Mouse (Mus musculus) ES-E14 (cell line): ENCODE results near the gene Kcnh8. TPM values are rescaled to one million over a fixed set of nuclear protein-coding genes. Genes with fewer than 3 reads are reported as not detected.

Experiments used
- DNase-seq: peaks from one replicate; pipeline ENCODE4 v3.0.0-alpha.2; 2013; ENCODE audit warnings: low read depth, low spot score
- H3K27ac ChIP-seq: 2 replicates; pipeline ENCODE4 v1.5.1; 2012; ENCODE audit warnings: low read depth, mild to moderate bottlenecking, low read length, moderate library complexity, mixed read lengths; ENCODE audit not compliant: poor library complexity, insufficient read depth, severe bottlenecking
- H3K36me3 ChIP-seq: 2 replicates; pipeline ENCODE4 v1.6.1; 2012; ENCODE audit warnings: mild to moderate bottlenecking, low read length, moderate library complexity, mixed read lengths; ENCODE audit not compliant: control insufficient read depth, poor library complexity, insufficient read depth, severe bottlenecking
- H3K4me1 ChIP-seq, 2 experiments: fragments of 150-350 bp in 1 of 2; sonication (generic) in 1 of 2; 2 replicates each; pipeline ENCODE4 v1.6.1; 2012; ENCODE audit warnings: low read length in 2 of 2, mild to moderate bottlenecking in 1 of 2, mixed read lengths in 1 of 2; ENCODE audit not compliant: control insufficient read depth in 2 of 2, insufficient read depth in 2 of 2, poor library complexity in 1 of 2
- H3K4me3 ChIP-seq, 2 experiments: fragments of 150-350 bp in 1 of 2; sonication (generic) in 1 of 2; 2 replicates each; pipeline ENCODE4 v1.5.1; 2012; ENCODE audit warnings: low read length in 2 of 2, low read depth in 1 of 2, mild to moderate bottlenecking in 1 of 2, mixed read lengths in 1 of 2; ENCODE audit not compliant: insufficient read depth in 1 of 2, poor library complexity in 1 of 2, severe bottlenecking in 1 of 2
- H3K9ac ChIP-seq: 2 replicates; pipeline ENCODE4 v1.6.1; 2012; ENCODE audit warnings: low read depth, mild to moderate bottlenecking, low read length, mixed read lengths; ENCODE audit not compliant: poor library complexity, insufficient read depth, severe bottlenecking
- H3K9me3 ChIP-seq: fragments of 150-350 bp; sonication (generic); 2 replicates; pipeline ENCODE4 v1.6.1; 2012; ENCODE audit warnings: low read depth, mild to moderate bottlenecking, low read length; ENCODE audit not compliant: control insufficient read depth, insufficient read depth
- CHD2 ChIP-seq: IDR thresholded peaks from 2 replicates; pipeline ENCODE4 v1.6.1; 2014; ENCODE audit warnings: mild to moderate bottlenecking, low read depth, low read length, inconsistent platforms
- HCFC1 ChIP-seq: IDR thresholded peaks from 2 replicates; pipeline ENCODE4 v1.6.1; 2012; ENCODE audit warnings: low read length, inconsistent platforms, borderline replicate concordance; ENCODE audit not compliant: insufficient read depth
- MAFK ChIP-seq: IDR thresholded peaks from 2 replicates; pipeline ENCODE4 v1.6.1; 2014; ENCODE audit warnings: mild to moderate bottlenecking, low read depth, low read length, inconsistent platforms; ENCODE audit not compliant: insufficient read depth
- ZC3H11A ChIP-seq: IDR thresholded peaks from 2 replicates; pipeline ENCODE4 v1.6.1; 2012; ENCODE audit warnings: low read depth, mild to moderate bottlenecking, inconsistent platforms, low read length, borderline replicate concordance
- ZNF384 ChIP-seq: IDR thresholded peaks from 2 replicates; pipeline ENCODE4 v1.6.1; 2012; ENCODE audit warnings: low read depth, low read length, inconsistent platforms
- in situ Hi-C, 2 experiments: fragments of 600-800 bp; cut with MboI; formaldehyde crosslinking; loops; one replicate each; pipeline ENCODE4 v1.15.1; 2025; ENCODE audit warnings: low sequenced_read_pairs in 2 of 2, inconsistent platforms in 1 of 2; ENCODE audit not compliant: unreplicated experiment in 2 of 2
- total RNA-seq: library from RNA; depleted of rRNA; stranded (reverse); fragments of 300-350 nt; gene quantifications from 2 replicates; pipeline ENCODE4 v1.2.3, GENCODE M21; 2012

Kcnh8 gene
- total RNA-seq, 1 experiment, result 0.18 TPM

DNA sequence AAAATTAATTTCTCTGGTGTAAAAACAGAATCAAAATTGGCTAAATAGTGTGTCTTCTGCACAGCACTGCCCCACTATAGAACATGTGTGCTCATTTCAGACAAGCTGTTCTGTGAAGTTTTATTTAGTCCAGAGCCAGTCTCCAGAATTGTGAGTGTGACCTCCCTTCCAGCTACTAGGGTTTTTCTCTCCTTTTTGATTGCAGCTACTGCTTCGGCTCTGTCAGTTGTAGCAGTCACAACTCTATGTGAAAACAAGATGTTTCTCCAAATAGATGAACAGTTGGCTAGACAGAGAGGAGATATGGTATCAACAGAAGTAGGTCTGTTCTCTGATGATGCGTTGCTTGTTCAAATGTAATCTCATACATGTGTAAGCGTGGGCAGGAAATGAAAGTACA, 270.7 kb downstream of the Kcnh8 start:
- TF ChIP-seq ZC3H11A (no peak), CHD2 (no peak), ZNF384 (no peak), HCFC1 (no peak), MAFK (no peak)
- H3K4me1 ChIP-seq, result no peaks in the 10 kb centered on the region
- no peak overlapping the region for H3K27ac ChIP-seq
- no peak overlapping the region for H3K9ac ChIP-seq
- no peak overlapping the region for H3K4me3 ChIP-seq
- in situ Hi-C loops, result no loop called here
- H3K9me3 ChIP-seq, result no peaks in the 10 kb centered on the region
- H3K36me3 ChIP-seq, result no peaks in the 10 kb centered on the region
- DNase-seq, result no peak

DNA sequence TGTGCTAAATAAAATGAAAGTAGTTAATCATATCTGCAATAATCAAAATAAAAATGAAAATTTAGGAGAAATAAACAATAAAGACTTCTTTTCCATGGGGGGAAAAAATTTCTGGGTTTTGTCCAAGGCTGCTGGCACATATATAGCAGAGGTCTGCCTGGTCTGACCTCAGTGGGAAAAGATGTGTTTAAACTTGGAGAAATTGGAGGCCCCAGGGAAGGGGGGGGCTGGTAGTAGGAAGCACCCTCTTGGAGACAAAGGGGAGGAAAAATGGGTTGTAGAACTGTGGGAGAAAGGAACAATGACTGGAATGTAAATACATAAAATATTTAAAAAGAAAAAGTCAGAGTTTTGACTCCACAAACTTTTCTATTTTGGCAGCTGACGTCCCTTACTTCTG, 276.5 kb downstream of the Kcnh8 start:
- no peak for DNase-seq
- Histone ChIP-seq H3K9me3 (no peaks in the 10 kb centered on the region), H3K36me3 (no peaks in the 10 kb centered on the region), H3K27ac (no peak overlapping the region), H3K4me3 (no peak overlapping the region), H3K4me1 (no peaks in the 10 kb centered on the region), H3K9ac (no peak overlapping the region)
- in situ Hi-C loops, result no loop called here
- TF ChIP-seq MAFK (no peak), HCFC1 (no peak), CHD2 (no peak), ZNF384 (no peak), ZC3H11A (no peak)

DNA sequence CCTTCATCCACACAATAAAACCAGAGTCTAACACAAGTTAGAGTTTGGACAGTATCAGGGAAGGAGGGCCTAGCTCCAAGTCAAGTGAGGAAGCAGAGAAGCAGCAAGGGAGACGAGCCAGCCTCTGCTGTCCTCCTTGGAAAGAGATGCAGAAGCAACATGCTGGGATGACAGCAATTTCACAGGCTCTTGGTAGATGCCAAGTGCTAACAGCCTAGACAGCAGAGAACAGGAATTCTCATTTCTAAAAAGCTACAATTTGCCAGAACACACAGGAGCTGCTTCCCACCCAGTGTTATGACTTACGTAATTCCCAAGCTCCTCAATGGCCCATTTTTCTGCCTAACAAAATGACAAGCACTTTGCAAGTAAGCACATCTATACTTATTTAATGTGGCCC, 277.5 kb downstream of the Kcnh8 start:
- Histone ChIP-seq H3K27ac (no peak overlapping the region), H3K4me3 (no peak overlapping the region), H3K4me1 (no peaks in the 10 kb centered on the region), H3K9me3 (no peaks in the 10 kb centered on the region), H3K9ac (no peak overlapping the region), H3K36me3 (no peaks in the 10 kb centered on the region)
- in situ Hi-C loops, result no loop called here
- no peak for DNase-seq
- no peak for TF ChIP-seq CHD2
- TF ChIP-seq HCFC1, result no peak
- TF ChIP-seq ZC3H11A, result no peak
- no peak for TF ChIP-seq MAFK
- TF ChIP-seq ZNF384, result no peak

DNA sequence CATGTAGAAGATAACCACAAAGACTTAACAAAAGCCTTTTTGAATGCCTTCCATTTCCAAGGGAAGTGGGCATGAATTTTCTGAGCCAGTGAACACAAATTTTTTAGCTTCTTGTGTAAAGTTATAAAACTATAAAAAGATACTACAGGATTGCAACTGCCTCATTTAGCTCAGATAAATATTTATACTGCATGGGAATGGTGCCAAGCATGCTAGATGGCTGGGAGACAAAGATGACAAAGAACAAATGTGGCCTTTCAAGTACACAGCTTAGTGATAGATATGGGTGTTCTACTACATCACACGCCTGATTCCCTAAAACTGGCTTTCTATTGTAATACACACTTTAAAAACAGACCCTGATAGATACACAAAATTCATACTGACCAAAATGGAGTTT, 282.7 kb downstream of the Kcnh8 start:
- Histone ChIP-seq H3K4me3 (no peak overlapping the region), H3K9ac (no peak overlapping the region), H3K27ac (no peak overlapping the region), H3K4me1 (no peaks in the 10 kb centered on the region), H3K9me3 (no peaks in the 10 kb centered on the region), H3K36me3 (no peaks in the 10 kb centered on the region)
- TF ChIP-seq CHD2 (no peak), ZNF384 (no peak), HCFC1 (no peak), MAFK (no peak), ZC3H11A (no peak)
- in situ Hi-C loops, result no loop called here
- no peak for DNase-seq

DNA sequence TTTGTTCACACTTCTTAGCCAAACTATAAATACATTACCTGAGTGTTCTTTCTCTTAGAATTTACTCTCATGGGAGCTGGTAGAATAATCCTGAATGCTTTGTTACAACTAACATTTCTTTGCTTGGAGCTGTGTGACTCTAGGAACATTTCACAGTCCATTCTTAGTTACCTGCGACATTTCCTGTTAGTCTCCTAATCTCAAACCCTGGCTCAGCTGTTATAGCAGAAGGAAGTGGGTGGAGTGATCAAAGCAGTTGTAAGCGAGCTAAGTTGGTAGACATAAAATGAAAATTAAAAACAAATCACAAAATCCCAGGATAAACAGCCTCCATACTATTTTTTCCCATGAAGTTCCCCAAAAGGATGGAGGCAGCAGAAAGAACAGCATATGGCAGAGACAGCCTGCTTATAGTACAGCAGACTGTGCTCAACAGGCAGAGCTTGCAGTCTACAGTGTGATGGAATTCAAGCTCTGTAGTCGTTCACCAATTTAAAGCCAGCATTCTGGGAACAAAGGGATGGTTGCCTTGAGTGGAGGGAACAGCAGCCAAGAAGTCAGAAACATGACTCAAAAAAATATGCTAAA, 318.1 kb downstream of the Kcnh8 start:
- no peak for TF ChIP-seq CHD2
- no peak for TF ChIP-seq MAFK
- no peak for TF ChIP-seq HCFC1
- TF ChIP-seq ZNF384, result no peak
- TF ChIP-seq ZC3H11A, result no peak

More for the DNA sequence above, 318.1 kb downstream of the Kcnh8 start:
- no peak for DNase-seq
- Histone ChIP-seq H3K4me3 (no peak overlapping the region), H3K9ac (no peak overlapping the region), H3K4me1 (no peaks in the 10 kb centered on the region), H3K27ac (no peak overlapping the region), H3K9me3 (no peaks in the 10 kb centered on the region), H3K36me3 (no peaks in the 10 kb centered on the region)
- in situ Hi-C loops, result no loop called here
